Mouse (Mus musculus): ENCODE data around the gene Fry.
"Not testable (repeated sequence)": the region's sequence is repeated elsewhere in the genome, so short reads cannot be mapped to it uniquely, and the experiment has no call there.

DNA sequence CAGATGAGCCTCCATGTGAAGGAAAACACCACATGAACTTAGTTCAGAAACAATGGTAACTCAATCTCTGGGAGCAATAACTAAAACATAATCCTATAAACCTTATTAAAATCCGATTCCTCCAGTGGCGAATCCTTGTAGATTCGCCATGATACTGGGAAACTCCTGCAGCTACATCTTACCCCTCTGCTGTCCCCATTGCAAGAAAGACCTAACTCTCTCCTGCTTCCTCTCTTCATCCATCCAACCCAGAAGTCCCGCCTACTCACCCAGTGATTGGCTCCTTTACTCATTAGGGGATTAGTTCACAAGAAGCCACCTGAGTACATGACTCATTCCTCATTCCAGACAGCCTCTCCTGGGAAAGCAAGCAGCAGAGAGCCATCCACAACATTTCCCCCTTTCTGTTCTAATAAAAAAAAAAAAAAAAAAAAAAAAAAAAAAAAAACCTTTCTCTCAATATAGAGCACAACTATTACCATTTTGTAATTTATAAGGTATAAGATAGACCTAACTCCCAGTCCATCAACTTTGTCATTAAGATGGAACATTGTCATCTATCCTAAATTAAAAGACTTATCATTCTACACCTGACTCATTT is 373.2 kb downstream of the Fry start:
- TF ChIP-seq EP300 (IDR thresholded peaks at IDR 0.05; ENCODE audit: insufficient read depth, low read depth, low read length); CTCF (IDR thresholded peaks at IDR 0.05; ENCODE audit: low read depth, low read length): not testable (repeated sequence)
